Mouse (Mus musculus) urinary bladder, adult 2 months (tissue): Measurements from ENCODE around the gene Sirt6. TPM values are rescaled to one million over a fixed set of nuclear protein-coding genes. Genes with fewer than 3 reads are reported as not detected.
A peak's percentile ranks its signal among the peaks of the same experiment; 100 is the strongest.

Experiments used
- DNase-seq: peaks from one replicate; pipeline ENCODE4 v3.0.0; 2022; ENCODE audit warnings: low spot score
- polyA plus RNA-seq: library from polyadenylated mRNA; depleted of rRNA; stranded (reverse); fragments of >200 nt; gene quantifications from 2 replicates; pipeline ENCODE4 v1.2.3, GENCODE M21; 2012

Gene Sirt6
- polyA plus RNA-seq, 1 experiment: 21.3 TPM

GRCm38 (mm10) chr10:81626101-81626993 is 1.2 kb downstream of the Sirt6 start:
- DNase-seq: no peak

GRCm38 (mm10) chr10:81623441-81623840 is 4.2 kb downstream of the Sirt6 start:
- no peak for DNase-seq

GRCm38 (mm10) chr10:81620786-81621185 is 6.8 kb downstream of the Sirt6 start:
- DNase-seq: no peak

GRCm38 (mm10) chr10:81619976-81620375 is 7.6 kb downstream of the Sirt6 start:
- no peak for DNase-seq

GRCm38 (mm10) chr10:81615486-81615885 is 12.1 kb downstream of the Sirt6 start:
- DNase-seq: no peak

GRCm38 (mm10) chr10:81612779-81613178 is 14.8 kb downstream of the Sirt6 start:
- no peak for DNase-seq

GRCm38 (mm10) chr10:81608308-81608707 is 19.3 kb downstream of the Sirt6 start:
- no peak for DNase-seq

GRCm38 (mm10) chr10:81605974-81606751 is 21.4 kb downstream of the Sirt6 start, which contains the start of gene BC025920:
TSS of gene BC025920 (plus strand) at chr10:81606270.
- DNase-seq: peak; percentile 78

GRCm38 (mm10) chr10:81605666-81605973 is 22.0 kb downstream of the Sirt6 start:
- no peak for DNase-seq

GRCm38 (mm10) chr10:81604968-81605665 is 22.5 kb downstream of the Sirt6 start:
- peak; percentile 67 for DNase-seq

- DNase-seq: no peak
Observed at GRCm38 (mm10) chr10:81604019-81604967, 23.3 kb downstream of the Sirt6 start.

GRCm38 (mm10) chr10:81602741-81603151 is 24.9 kb downstream of the Sirt6 start:
- DNase-seq: no peak

- no peak for DNase-seq
Observed at GRCm38 (mm10) chr10:81601396-81601905, 26.1 kb downstream of the Sirt6 start.

- DNase-seq: peak; percentile 85
Observed at GRCm38 (mm10) chr10:81600738-81601203, 26.8 kb downstream of the Sirt6 start, which contains the start of gene Tle6. TSS of gene Tle6 (minus strand) at chr10:81601073.

- no peak for DNase-seq
Observed at GRCm38 (mm10) chr10:81600096-81600495, 27.5 kb downstream of the Sirt6 start.

- no peak for DNase-seq
Observed at GRCm38 (mm10) chr10:81599630-81600029, 28.0 kb downstream of the Sirt6 start.

- no peak for DNase-seq
Observed at GRCm38 (mm10) chr10:81598871-81599270, 28.7 kb downstream of the Sirt6 start.

- DNase-seq: no peak
Observed at GRCm38 (mm10) chr10:81598342-81598741, 29.3 kb downstream of the Sirt6 start.

GRCm38 (mm10) chr10:81597137-81597950 is 30.3 kb downstream of the Sirt6 start:
- no peak for DNase-seq

GRCm38 (mm10) chr10:81596611-81597010 is 31.0 kb downstream of the Sirt6 start:
- no peak for DNase-seq
